Mouse (Mus musculus): ENCODE results near the gene Ergic1.

DNA sequence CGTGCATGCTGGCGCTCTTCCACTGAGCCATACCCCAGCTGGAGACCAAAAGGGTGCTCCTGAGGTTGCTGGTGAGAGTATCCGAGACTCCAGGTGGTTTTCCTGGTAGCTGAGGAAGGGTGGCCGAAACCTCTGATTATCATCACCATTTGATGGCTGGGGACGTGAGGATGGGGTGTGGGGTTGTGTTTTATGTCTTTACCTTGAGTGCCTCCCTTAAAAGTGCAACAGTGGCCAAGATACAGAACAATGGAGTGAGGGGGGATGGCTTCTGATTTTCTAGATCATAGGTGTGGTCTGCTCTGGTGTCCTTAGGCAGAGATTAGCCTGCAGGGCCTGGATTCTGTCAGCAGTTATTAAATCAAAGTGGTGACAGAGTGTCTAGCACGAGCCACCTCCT lies 18.1 kb downstream of the Ergic1 start:
- TF ChIP-seq CTCF (IDR thresholded peaks at IDR 0.05; ENCODE audit: low read depth, low read length), result no peak
- no peak for TF ChIP-seq POLR2AphosphoS5 (IDR thresholded peaks at IDR 0.05; ENCODE audit: insufficient replicate concordance, low read depth, low read length)
- TF ChIP-seq GATA1 (IDR thresholded peaks at IDR 0.05; ENCODE audit: borderline replicate concordance, low read length), result no peak
- TF ChIP-seq TAL1 (conservative IDR thresholded peaks at IDR 0.05; ENCODE audit: low read depth, low read length), result no peak
